Mouse (Mus musculus) forebrain, embryonic 14.5 days (tissue): ENCODE measurements around the gene Aldh9a1. TPM values are rescaled to one million over a fixed set of nuclear protein-coding genes. Genes with fewer than 3 reads are reported as not detected.

Experiments used
- ATAC-seq: fragments of 200-750 bp; cut with Nextera tagmentation; 2 replicates; pipeline ENCODE4 v1.8.0; 2017; ENCODE audit warnings: mild to moderate bottlenecking, moderate library complexity
- DNase-seq: peaks from one replicate; pipeline ENCODE4 v3.0.0-alpha.2; 2015; ENCODE audit warnings: low spot score
- H3K27ac ChIP-seq: fragments of 300-500 bp; sonication (generic); 2 replicates; pipeline ENCODE4 v1.5.1; 2014; ENCODE audit warnings: low read depth, mild to moderate bottlenecking, control low read depth, low read length, moderate library complexity
- H3K27me3 ChIP-seq: fragments of 300-500 bp; sonication (generic); replicated peaks from 2 replicates; pipeline ENCODE4 v1.6.1; 2014; ENCODE audit warnings: low read length, control low read depth, mixed read lengths; ENCODE audit not compliant: control insufficient read depth, insufficient read depth
- H3K36me3 ChIP-seq: fragments of 300-500 bp; sonication (generic); 2 replicates; pipeline ENCODE4 v1.6.1; 2014; ENCODE audit warnings: low read length, control low read depth; ENCODE audit not compliant: control insufficient read depth, insufficient read depth
- H3K4me1 ChIP-seq: fragments of 300-500 bp; sonication (generic); 2 replicates; pipeline ENCODE4 v1.6.1; 2014; ENCODE audit warnings: antibody characterized with exemption, low read length, control low read depth; ENCODE audit not compliant: control insufficient read depth, insufficient read depth
- H3K4me2 ChIP-seq: fragments of 300-500 bp; sonication (generic); 2 replicates; pipeline ENCODE4 v1.6.1; 2014; ENCODE audit warnings: mild to moderate bottlenecking, control low read depth, low read length
- H3K4me3 ChIP-seq: fragments of 300-500 bp; sonication (generic); 2 replicates; pipeline ENCODE4 v1.5.1; 2014; ENCODE audit warnings: low read depth, low read length, control low read depth
- H3K9ac ChIP-seq: fragments of 300-500 bp; sonication (generic); 2 replicates; pipeline ENCODE4 v1.6.1; 2014; ENCODE audit warnings: mild to moderate bottlenecking, low read length, control low read depth, moderate library complexity
- H3K9me3 ChIP-seq: fragments of 300-500 bp; sonication (generic); replicated peaks from 2 replicates; pipeline ENCODE4 v1.6.1; 2016; ENCODE audit warnings: low read length, control low read depth, mixed read lengths; ENCODE audit not compliant: control insufficient read depth
- WGBS: fragments of 180-500 bp; shearing (Covaris S2); extraction: QIAGEN DNeasy Blood & Tissue Kit; methylation state at CpG from one replicate; pipeline ENCODE4 v1.1.7; 2014; 5-methylcytosine and 5-hydroxymethylcytosine counted together
- polyA plus RNA-seq: library from polyadenylated mRNA; unstranded; fragments of >200 nt; fragmentation: Nextera tagmentation; extraction: Ambion mirVana; gene quantifications from 2 replicates; pipeline ENCODE4 v1.2.1, GENCODE M21; 2014

Gene Aldh9a1
- polyA plus RNA-seq, 1 experiment from 2014 or later, result 21.2 TPM

- Histone ChIP-seq H3K4me3 (no peak overlapping the region), H3K4me1 (no peaks in the 10 kb centered on the region), H3K27ac (no peak overlapping the region), H3K36me3 (peaks cover 74% of the 10 kb centered on the region), H3K27me3 (no peaks in the 10 kb centered on the region), H3K9ac (no peak overlapping the region), H3K9me3 (no peaks in the 10 kb centered on the region), H3K4me2 (no peak overlapping the region)
- no peak for DNase-seq
- ATAC-seq, result no peak
- 97% methylated on average over 6 of the region's 6 CpGs for WGBS
Measured at GRCm38 (mm10) chr1:167321691-167322090, 28.1 kb upstream of the Aldh9a1 start.

GRCm38 (mm10) chr1:167328776-167329175, 21.0 kb upstream of the Aldh9a1 start:
- Histone ChIP-seq H3K4me3 (no peak overlapping the region), H3K9ac (no peak overlapping the region), H3K4me1 (no peaks in the 10 kb centered on the region), H3K27me3 (no peaks in the 10 kb centered on the region), H3K4me2 (no peak overlapping the region), H3K9me3 (no peaks in the 10 kb centered on the region), H3K36me3 (peaks cover 61% of the 10 kb centered on the region), H3K27ac (no peak overlapping the region)
- 89% methylated on average over 6 of the region's 6 CpGs for WGBS
- no peak for ATAC-seq
- DNase-seq, result no peak

GRCm38 (mm10) chr1:167331106-167331505, 18.7 kb upstream of the Aldh9a1 start:
- H3K36me3 ChIP-seq, result peaks cover 58% of the 10 kb centered on the region
- ATAC-seq (no peak), DNase-seq (no peak)
- H3K27me3 ChIP-seq, result no peaks in the 10 kb centered on the region
- H3K4me3 ChIP-seq, result no peak overlapping the region
- 95% methylated on average over 8 of the region's 8 CpGs for WGBS
- no peaks in the 10 kb centered on the region for H3K9me3 ChIP-seq
- no peak overlapping the region for H3K27ac ChIP-seq
- H3K9ac ChIP-seq, result no peak overlapping the region
- H3K4me1 ChIP-seq, result no peaks in the 10 kb centered on the region
- no peak overlapping the region for H3K4me2 ChIP-seq

DNA sequence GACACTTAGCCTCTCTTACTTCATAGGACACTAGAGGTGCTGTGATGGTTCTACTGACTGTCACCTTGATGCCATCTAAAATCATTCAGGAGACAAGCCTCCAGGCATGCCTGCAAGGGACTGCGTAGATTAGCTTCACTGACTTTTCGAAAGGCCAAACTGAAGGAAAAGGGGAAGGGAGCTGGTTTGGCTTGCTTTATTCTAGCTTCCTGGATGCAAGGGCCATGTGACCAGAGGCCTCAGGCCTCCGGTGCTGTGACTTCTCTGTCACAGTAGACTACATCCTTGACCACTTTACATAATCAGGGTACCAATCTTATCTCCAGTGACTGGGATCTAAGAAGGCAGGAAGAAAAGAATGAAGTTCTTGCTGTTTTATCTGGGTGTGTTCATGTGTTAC, 13.4 kb upstream of the Aldh9a1 start:
- WGBS, result 91% methylated on average over 3 of the region's 3 CpGs
- no peak for ATAC-seq
- H3K9me3 ChIP-seq, result no peaks in the 10 kb centered on the region
- H3K27ac ChIP-seq, result no peak overlapping the region
- H3K4me1 ChIP-seq, result no peaks in the 10 kb centered on the region
- H3K27me3 ChIP-seq, result no peaks in the 10 kb centered on the region; the same call in 1 of the 2 replicates
- H3K4me3 ChIP-seq, result no peak overlapping the region
- H3K4me2 ChIP-seq, result no peak overlapping the region
- H3K36me3 ChIP-seq, result peaks cover 27% of the 10 kb centered on the region
- no peak overlapping the region for H3K9ac ChIP-seq
- DNase-seq, result no peak

- DNase-seq, result peak; percentile 91
- no peaks in the 10 kb centered on the region for H3K9me3 ChIP-seq
- H3K27ac ChIP-seq, result no peak overlapping the region
- WGBS, result 22% methylated on average over 12 of the region's 12 CpGs
- H3K4me3 ChIP-seq, result no peak overlapping the region
- no peaks in the 10 kb centered on the region for H3K4me1 ChIP-seq
- H3K4me2 ChIP-seq, result no peak overlapping the region
- H3K9ac ChIP-seq, result no peak overlapping the region
- H3K36me3 ChIP-seq, result peaks cover 17% of the 10 kb centered on the region
- peak; percentile 66 for ATAC-seq
- H3K27me3 ChIP-seq, result no peaks in the 10 kb centered on the region; the same call in 1 of the 2 replicates
Measured at GRCm38 (mm10) chr1:167337463-167338095, 12.2 kb upstream of the Aldh9a1 start.

- peak; percentile 72 for DNase-seq
Measured at GRCm38 (mm10) chr1:167339177-167339781, 10.5 kb upstream of the Aldh9a1 start.

GRCm38 (mm10) chr1:167340111-167340787, 9.5 kb upstream of the Aldh9a1 start:
- peak overlapping the region; percentile 63 for H3K4me2 ChIP-seq
- 2% methylated on average over 47 of the region's 47 CpGs for WGBS
- peak overlapping the region; percentile 37 for H3K4me3 ChIP-seq
- H3K4me1 ChIP-seq, result no peaks in the 10 kb centered on the region
- no peak overlapping the region for H3K27ac ChIP-seq
- no peaks in the 10 kb centered on the region for H3K9me3 ChIP-seq
- no peaks in the 10 kb centered on the region; the same call in 1 of the 2 replicates for H3K27me3 ChIP-seq
- ATAC-seq (peak; percentile 45), DNase-seq (peak; percentile 35)
- peak overlapping the region; percentile 59 for H3K9ac ChIP-seq
- no peaks in the 10 kb centered on the region for H3K36me3 ChIP-seq

More at GRCm38 (mm10) chr1:167339177-167339781, 10.5 kb upstream of the Aldh9a1 start:
- H3K4me1 ChIP-seq, result no peaks in the 10 kb centered on the region
- peaks cover 4% of the 10 kb centered on the region; the same call in 1 of the 2 replicates for H3K36me3 ChIP-seq
- H3K4me3 ChIP-seq, result no peak overlapping the region
- no peak overlapping the region for H3K4me2 ChIP-seq
- peak; percentile 57 for ATAC-seq
- H3K27me3 ChIP-seq, result no peaks in the 10 kb centered on the region; the same call in 1 of the 2 replicates
- H3K9ac ChIP-seq, result no peak overlapping the region
- 54% methylated on average over 9 of the region's 9 CpGs for WGBS
- no peaks in the 10 kb centered on the region for H3K9me3 ChIP-seq
- peak overlapping the region; percentile 2; the same call in 1 of the 2 replicates for H3K27ac ChIP-seq

GRCm38 (mm10) chr1:167340910-167341528, 8.8 kb upstream of the Aldh9a1 start:
- no peaks in the 10 kb centered on the region for H3K36me3 ChIP-seq
- no peak overlapping the region for H3K27ac ChIP-seq
- no peaks in the 10 kb centered on the region for H3K4me1 ChIP-seq
- no peak overlapping the region for H3K4me2 ChIP-seq
- WGBS, result 100% methylated on average over 3 of the region's 3 CpGs
- no peak for DNase-seq
- H3K9me3 ChIP-seq, result no peaks in the 10 kb centered on the region
- no peaks in the 10 kb centered on the region; the same call in 1 of the 2 replicates for H3K27me3 ChIP-seq
- no peak overlapping the region for H3K4me3 ChIP-seq
- no peak for ATAC-seq
- H3K9ac ChIP-seq, result no peak overlapping the region
